Mouse (Mus musculus) frontal cortex, postnatal 25 days (tissue): ENCODE data around the gene Gpat3.

Source experiments
- DNase-seq, 2 experiments: peaks; one replicate each; pipeline ENCODE4 v3.0.0; 2022; ENCODE audit warnings: low spot score in 2 of 2

The Gpat3 gene

GRCm38 (mm10) chr5:100845485-100845847, at the start of gene Gpat3:
Gpat3 (plus strand) TSS chr5:100845713.
- DNase-seq = no peak

- DNase-seq = peak; percentile 81 to 89
These were observed 47.2 kb upstream of the Gpat3 start, which contains the start of the genes Helq and Mrps18c for GRCm38 (mm10) chr5:100798165-100798860. Helq (minus strand) TSS chr5:100798598. Mrps18c (plus strand) TSS chr5:100798627.

DNA sequence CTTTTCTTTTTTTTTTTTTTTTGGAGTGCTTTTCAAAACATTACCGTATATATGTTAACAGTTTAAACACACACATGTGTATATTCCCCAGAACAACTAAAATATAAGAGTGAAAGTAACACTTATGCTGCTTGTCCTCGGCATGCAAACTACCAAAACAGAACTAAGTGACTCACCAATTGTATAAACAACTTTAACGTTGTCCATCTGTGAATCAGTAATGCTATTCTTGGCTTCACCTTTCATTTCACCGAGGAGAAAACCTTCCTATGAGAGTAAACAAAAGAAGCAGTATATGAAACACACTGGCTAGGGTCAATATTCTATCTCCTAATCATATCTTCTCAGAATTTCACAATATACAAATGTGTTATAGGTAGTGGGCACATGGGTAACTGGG, 27.2 kb upstream of the Gpat3 start:
- no peak for DNase-seq

DNA sequence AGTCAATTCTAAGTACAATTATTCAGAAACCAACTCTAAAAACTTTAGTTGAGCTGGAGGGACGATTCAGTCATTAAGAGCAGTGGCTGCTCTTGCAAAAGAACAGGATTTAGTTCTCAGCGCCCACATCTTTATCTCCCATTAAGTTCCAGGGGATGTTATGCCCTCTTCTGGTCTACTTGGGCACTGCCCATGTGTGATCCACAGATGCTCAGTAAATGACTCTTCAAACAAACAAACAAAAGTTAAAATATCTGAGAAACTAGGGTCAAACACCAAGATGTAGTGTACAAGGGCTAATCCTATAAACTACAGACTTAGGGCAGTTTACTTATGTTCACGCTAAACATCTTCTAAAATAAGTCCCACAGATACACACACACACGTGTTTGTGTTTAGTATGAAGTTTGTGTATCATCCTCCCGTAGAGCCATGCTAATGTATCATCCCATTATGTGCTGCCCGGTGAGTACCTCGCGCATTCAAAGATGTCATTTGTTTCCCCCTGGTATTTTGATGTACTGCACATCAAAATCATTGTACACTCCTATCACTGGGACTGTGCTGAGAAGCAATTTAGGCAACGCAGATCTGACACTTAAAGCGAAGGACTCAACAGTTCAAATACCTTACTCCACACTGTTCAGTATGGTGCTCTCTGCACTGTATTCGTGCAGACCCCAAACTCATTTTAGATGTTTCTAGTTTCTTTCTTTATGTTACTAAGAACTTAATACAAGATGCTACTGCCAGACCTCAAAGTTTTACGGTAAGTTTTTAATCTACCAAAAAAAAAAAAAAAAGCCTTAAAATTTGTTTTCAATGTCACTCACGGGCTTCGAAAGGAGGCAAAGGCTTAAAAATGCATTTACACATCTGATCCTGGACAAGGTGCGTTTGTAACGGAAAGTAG, 25.7 kb upstream of the Gpat3 start:
- DNase-seq = no peak

DNA sequence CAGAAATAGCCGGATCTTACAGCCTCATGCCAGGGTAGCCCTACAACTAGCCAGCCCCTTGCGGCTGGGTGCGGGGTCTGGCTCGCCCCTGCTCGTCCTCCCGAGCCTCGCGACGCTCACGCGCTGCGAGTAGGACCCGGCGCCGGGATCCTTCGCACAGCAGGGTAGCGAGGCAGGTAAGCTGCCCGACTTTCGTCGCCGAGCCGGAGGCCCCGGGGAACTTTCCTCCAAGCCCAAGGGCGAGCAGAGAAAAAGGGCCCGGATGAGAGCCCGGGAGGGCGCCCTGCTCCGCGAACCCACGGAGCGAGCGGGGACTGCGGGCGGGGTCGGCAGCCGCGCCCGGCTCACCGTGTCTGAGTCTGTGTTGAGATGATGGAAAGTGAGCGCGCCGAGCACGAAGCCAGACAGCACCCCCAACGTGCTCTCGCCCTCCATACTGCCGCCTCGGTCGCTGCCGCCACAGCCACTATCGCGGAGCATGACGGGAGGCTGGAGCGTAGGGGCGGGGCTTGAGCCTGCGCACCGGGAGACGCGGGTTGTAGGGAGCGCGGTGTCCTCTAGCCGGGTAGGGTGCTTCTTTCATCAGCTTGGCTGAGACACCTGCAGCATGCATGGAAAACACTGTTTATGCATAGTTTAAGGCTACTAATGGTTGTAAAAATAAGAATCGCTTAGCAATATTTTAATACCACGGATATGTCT, 24.9 kb upstream of the Gpat3 start, which contains the start of gene Abraxas1:
Abraxas1 (minus strand) TSS at position 483 of the 702 bp plus-strand sequence.
- peak; percentile 68 to 74 for DNase-seq

- DNase-seq = no peak
These were observed 24.1 kb upstream of the Gpat3 start for GRCm38 (mm10) chr5:100821375-100821774.

DNA sequence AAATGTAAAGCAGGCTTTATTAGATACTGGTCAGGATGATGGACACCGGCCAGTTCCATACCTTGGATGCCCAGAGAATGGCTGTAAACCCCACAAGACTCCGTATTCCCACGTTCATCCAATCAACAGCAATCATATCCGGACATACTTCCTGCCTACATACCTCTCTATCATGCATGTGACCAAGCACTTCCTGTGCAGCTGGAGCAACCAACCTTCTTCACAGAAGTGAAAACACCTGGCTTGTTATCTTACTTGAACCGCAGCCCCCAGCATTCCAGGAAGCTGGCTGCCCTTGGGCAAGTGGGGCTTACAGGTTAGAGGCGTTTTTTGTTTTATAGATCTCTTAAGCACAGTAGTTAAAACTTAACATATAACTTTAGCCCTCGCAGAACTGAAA, 22.7 kb upstream of the Gpat3 start:
- no peak for DNase-seq

DNA sequence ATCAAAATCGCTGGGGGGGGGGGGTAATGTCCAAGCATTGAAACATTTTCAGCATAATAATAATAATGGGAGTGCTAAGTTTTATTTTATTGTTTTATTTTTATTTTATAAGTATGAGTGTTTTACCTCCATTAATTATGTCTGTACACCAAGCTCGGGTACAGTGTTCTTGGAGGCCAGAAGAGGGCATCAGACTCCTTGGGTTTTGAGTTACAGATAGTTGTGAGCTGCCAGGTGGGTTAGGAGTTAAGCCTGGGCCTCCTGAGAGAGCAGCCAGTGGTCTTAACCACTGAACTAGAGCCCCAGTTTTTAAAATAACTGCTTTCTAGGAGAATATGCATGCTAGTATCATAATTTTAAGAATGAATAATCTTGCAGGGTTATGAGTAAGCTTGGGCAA, 19.5 kb upstream of the Gpat3 start:
- no peak for DNase-seq

GRCm38 (mm10) chr5:100826531-100826930, 19.0 kb upstream of the Gpat3 start:
- DNase-seq = no peak

- no peak for DNase-seq
These were observed 16.8 kb upstream of the Gpat3 start for GRCm38 (mm10) chr5:100828701-100829100.

DNA sequence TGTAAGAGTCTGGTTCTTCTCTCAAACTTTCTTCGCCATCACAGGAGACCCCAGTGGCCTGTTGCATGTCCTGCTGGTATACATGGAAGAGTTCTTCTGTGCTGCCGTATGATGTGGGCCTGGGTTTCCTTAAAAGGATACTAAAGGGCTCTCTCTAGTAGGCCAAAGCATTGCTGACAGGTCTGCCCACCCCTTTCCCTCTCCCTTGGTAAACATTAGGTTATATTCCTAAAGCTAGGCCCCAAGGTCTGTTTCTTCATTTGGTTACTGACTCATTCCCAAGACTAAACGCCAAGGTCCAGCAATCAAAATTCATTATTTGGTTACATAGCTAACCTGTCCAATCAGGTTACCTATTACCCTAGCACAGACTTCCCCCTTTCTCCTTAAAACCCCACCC, 12.8 kb upstream of the Gpat3 start:
- DNase-seq = no peak

DNA sequence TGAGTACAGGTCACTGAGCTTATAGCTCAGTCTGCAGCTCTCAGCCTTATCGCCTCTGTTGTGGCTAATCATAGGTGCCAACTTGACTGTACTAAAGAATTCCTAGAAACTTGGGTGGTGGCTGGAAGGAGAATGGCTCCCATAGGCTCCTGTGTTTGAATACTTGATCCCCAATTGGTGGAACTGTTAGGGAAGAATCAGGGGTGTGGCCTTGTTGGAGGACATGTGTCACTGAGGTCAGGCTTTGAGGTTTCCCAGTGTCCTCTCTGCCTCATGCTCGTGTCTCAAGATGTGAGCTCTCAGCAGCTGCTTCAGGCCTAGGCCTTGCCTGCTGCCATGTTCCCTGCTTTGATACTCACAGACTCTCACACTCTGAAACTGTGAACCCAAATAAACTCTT, 11.7 kb upstream of the Gpat3 start:
- no peak for DNase-seq

DNA sequence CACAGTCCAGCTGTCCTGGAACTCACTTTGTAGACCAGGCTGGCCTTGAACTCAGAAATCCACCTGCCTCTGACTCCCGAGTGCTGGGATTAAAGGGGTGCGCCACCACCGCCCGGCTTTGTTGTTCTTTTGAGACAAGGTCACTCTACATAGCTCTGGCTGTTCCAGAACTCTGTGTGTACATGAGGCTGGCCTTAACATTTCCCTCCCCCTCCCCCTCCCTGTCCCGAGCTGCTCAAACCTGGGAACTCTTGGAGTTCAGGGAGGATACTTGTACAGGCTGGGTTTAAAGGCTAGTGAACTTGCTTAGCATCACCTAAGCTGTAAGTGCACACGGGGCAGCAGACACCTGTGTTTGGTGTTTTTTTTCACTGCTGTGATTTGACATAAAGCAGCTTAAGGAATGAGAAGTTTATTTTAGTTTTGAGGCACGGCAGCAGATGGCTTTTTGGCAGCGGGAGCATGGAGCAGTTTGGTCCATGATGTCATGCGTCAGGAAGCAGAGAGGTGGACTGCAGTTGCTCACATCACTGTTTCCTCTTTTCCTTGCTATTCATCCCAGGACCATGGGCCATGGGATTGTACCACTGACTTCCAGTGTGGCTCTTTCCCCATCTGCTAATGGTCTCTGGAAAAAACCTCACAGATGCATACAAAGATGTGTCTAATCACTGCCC, 9.5 kb upstream of the Gpat3 start:
- no peak for DNase-seq

DNA sequence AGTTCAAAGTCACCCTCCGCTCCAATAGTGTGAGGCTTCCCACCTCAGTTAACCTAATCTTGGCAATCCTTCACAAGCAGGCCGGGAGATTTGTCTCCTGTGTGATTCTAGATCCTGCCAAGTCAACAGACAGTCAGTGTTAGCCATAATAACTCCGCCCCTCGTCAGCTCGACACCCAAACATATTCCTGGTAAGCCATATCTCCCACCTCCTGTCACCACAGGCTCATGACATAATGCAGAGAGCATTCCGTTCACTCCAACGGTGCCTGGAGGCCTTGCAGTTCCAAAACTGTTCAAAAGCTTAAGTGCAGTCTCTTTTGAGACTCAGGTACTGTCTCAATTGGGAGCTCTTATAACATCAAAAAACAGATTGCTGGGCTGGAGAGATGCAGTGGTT, 7.6 kb upstream of the Gpat3 start:
- DNase-seq = no peak

- no peak for DNase-seq
These were observed 1.0 kb upstream of the Gpat3 start for GRCm38 (mm10) chr5:100844485-100844884.

GRCm38 (mm10) chr5:100845848-100846598, 510 bp downstream of the Gpat3 start:
- peak; percentile 18 to 30 for DNase-seq

DNA sequence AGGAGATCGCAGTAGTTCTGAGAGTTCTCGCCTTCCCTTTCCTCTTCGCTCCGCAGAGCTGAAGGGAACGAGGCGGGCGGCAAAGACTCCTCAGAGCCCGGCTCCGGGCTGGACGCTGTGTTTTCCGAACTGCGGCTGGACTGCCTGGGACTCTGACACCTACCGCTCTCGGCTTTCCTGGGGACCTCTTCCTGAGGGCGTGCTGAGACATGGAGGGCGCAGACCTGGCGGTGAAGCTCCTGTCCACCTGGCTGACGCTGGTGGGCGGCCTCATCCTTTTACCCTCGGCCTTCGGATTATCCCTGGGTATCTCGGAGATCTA, 1.0 kb downstream of the Gpat3 start:
- DNase-seq = no peak

- DNase-seq = no peak
These were observed 1.6 kb downstream of the Gpat3 start for GRCm38 (mm10) chr5:100847143-100847542.

- no peak for DNase-seq
These were observed 8.4 kb downstream of the Gpat3 start for GRCm38 (mm10) chr5:100853963-100854362.

- no peak for DNase-seq
These were observed 11.0 kb downstream of the Gpat3 start for GRCm38 (mm10) chr5:100856552-100856951.

DNA sequence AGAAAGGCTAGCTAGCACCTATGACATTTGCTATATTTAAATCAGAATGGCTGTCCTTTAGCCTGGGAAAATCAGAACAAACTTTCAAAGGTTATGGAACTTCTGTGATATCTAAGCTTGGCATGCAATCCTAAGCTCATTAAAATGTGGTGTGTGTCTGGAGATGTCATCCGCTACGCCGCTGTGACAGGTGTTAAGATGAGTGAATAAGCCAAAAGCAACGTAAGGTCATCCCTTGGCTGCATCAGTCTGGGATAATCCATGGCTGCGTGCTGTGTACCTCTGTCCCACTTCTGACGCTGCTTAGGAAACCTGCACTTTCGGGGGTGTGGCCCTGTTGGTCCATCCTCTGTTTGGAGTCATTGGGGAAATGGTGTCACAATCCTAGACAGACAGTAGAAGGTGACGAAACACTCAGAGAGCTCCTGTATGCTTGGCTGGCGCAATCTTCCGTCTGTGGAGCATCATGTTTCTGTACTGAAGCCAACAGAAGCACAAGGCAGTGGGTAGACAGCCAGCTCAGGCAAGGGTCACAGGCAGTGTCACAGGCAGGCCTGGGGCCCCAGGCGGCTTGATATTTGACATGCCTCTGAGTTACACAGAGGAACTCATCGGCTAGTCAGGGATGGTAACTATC, 15.0 kb downstream of the Gpat3 start:
- DNase-seq = no peak
